Mouse (Mus musculus): ENCODE measurements around the gene Hat1. TPM values are rescaled to one million over a fixed set of nuclear protein-coding genes. Genes with fewer than 3 reads are reported as not detected.

The Hat1 gene
- polyA plus RNA-seq, 1 experiment from 2014 or later, result 201 TPM

- Histone ChIP-seq H3K4me1 (ENCODE audit: control insufficient read depth, insufficient read depth, low read length) (peaks cover 10% of the 10 kb centered on the region), H3K4me2 (no peak overlapping the region), H3K4me3 (ENCODE audit: low read depth, low read length) (no peak overlapping the region), H3K36me3 (ENCODE audit: control insufficient read depth, insufficient read depth, low read length) (no peaks in the 10 kb centered on the region), H3K27ac (ENCODE audit: low read depth, low read length) (no peak overlapping the region), H3K27me3 (ENCODE audit: control insufficient read depth, insufficient read depth, low read length) (no peaks in the 10 kb centered on the region), H3K9ac (ENCODE audit: low read length) (no peak overlapping the region), H3K9me3 (ENCODE audit: control insufficient read depth, low read length) (no peaks in the 10 kb centered on the region)
- DNase-seq (ENCODE audit: low spot score, missing footprints) (peak; percentile 81), ATAC-seq (ENCODE audit: low FRiP score) (no peak)
- WGBS, result 70% methylated on average over 10 of the region's 10 CpGs
Measured at GRCm38 (mm10) chr2:71483046-71483716, 94.4 kb downstream of the Hat1 start.

- H3K9ac ChIP-seq (ENCODE audit: low read length), result no peak overlapping the region
- H3K27ac ChIP-seq (ENCODE audit: low read depth, low read length), result no peak overlapping the region
Measured at GRCm38 (mm10) chr2:71483717-71484066, 94.9 kb downstream of the Hat1 start.

More at GRCm38 (mm10) chr2:71483717-71484066, 94.9 kb downstream of the Hat1 start:
- H3K4me2 ChIP-seq, result no peak overlapping the region
- WGBS, result 58% methylated on average over 5 of the region's 5 CpGs
- H3K9me3 ChIP-seq (ENCODE audit: control insufficient read depth, low read length), result no peaks in the 10 kb centered on the region
- no peaks in the 10 kb centered on the region for H3K27me3 ChIP-seq (ENCODE audit: control insufficient read depth, insufficient read depth, low read length)
- H3K4me3 ChIP-seq (ENCODE audit: low read depth, low read length), result no peak overlapping the region
- peaks cover 10% of the 10 kb centered on the region for H3K4me1 ChIP-seq (ENCODE audit: control insufficient read depth, insufficient read depth, low read length)
- ATAC-seq (ENCODE audit: low FRiP score) (no peak), DNase-seq (ENCODE audit: low spot score, missing footprints) (peak; percentile 68)
- no peaks in the 10 kb centered on the region for H3K36me3 ChIP-seq (ENCODE audit: control insufficient read depth, insufficient read depth, low read length)

Other genes with a start within 250 kb of the Hat1 start
- 189 and 206 TPM in 2 replicates for gene Dync1i2, start 177.3 kb upstream of the Hat1 start, polyA plus RNA-seq (2014; fragmentation: Nextera tagmentation; extraction: Ambion mirVana)
- gene Slc25a12, start 21.2 kb upstream of the Hat1 start, polyA plus RNA-seq (2014; fragmentation: Nextera tagmentation; extraction: Ambion mirVana), result 39.3 and 43.2 TPM in 2 replicates
- gene Metap1d, start 64.3 kb downstream of the Hat1 start, polyA plus RNA-seq (2014; fragmentation: Nextera tagmentation; extraction: Ambion mirVana), result 31.6 and 32.8 TPM in 2 replicates
- gene Dlx1, start 139.2 kb downstream of the Hat1 start, polyA plus RNA-seq (2014; fragmentation: Nextera tagmentation; extraction: Ambion mirVana), result 13.6 and 17.3 TPM in 2 replicates
- gene Dlx2, start 157.8 kb downstream of the Hat1 start, polyA plus RNA-seq (2014; fragmentation: Nextera tagmentation; extraction: Ambion mirVana), result 4.7 and 5.8 TPM in 2 replicates